Mouse (Mus musculus): Measurements from ENCODE around the gene Nova2.

Gene Nova2

GRCm38 (mm10) chr7:19012882-19013281, 87.2 kb downstream of the Nova2 start:
- DNase-seq (ENCODE audit: low spot score) = no peak

GRCm38 (mm10) chr7:19014452-19014851, 88.8 kb downstream of the Nova2 start:
- no peak for DNase-seq (ENCODE audit: low spot score)
